Mouse (Mus musculus) cerebellum, adult 2 months (tissue): Measurements from ENCODE around the gene H2-K1.

ENCODE experiments used
- CTCF ChIP-seq: fragments of 200-500 bp; IDR thresholded peaks from 2 replicates; pipeline ENCODE4 v1.5.1; 2011; ENCODE audit warnings: low read depth, mild to moderate bottlenecking, control low read depth, low read length, moderate library complexity, borderline replicate concordance; ENCODE audit not compliant: insufficient read depth
- POLR2A ChIP-seq: fragments of 200-500 bp; IDR thresholded peaks from 2 replicates; pipeline ENCODE4 v1.6.1; 2011; ENCODE audit warnings: low read length, control low read depth, borderline replicate concordance; ENCODE audit not compliant: insufficient read depth

DNA sequence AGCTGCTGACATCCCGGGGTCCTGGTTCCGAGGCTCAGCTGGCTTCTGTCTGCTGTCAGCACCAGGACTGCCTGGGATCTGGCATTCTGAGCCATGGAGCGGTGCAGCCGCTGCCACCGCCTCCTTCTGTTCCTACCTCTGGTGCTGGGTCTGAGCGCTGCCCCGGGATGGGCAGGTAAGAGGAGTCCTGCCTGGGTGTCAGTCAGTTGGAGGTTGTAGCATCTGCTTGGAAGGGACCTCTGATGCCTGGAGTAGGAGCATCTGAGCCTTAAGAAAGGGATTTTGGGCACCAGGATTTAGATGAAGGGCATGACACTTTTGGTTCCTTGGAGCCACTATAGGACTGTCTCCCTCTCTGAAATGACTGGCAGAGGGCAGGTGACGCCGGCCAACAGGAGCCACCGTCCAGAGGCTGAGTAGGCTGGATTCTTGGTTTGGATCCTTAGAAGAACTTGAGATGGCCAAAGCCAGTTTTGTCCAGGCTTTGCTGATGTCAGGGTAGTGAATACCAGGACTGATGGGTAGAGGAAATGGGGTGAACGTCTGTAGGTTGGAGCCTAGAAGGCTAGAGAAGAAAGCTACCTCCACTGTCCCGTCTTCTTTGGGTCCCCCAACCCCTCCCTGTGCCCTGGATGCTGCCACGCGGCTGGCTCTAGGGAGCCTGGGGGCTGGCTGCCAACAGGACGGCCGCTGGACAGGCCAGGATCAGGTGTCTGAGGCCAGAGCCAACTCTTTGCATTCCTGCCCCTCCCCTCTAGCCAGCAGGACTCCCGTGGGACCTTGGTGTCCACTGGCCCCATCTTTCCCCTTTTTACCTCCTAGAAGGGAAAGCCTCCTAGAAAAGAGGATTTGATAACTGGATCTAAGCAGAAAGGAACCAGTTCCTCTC lies 39.7 kb upstream of the H2-K1 start:
- TF ChIP-seq CTCF (no peak), POLR2A (no peak)
